Mouse (Mus musculus): ENCODE measurements at regions not wholly inside any gene's neighbourhood (a gene's known extent, or its start where the extent isn't known, plus 50 kb on each side); places are given as distances from the start of the nearest gene placed in this dataset.

- DNase-seq, result peak; percentile 9
Observed at GRCm38 (mm10) chr19:50087277-50087676, 591.2 kb downstream of the Sorcs1 start.

- DNase-seq, result no peak
Observed at GRCm38 (mm10) chr19:50077427-50078040, 600.9 kb downstream of the Sorcs1 start.

- DNase-seq, result peak; percentile 37
Observed at GRCm38 (mm10) chr19:50060448-50060847, 618.0 kb downstream of the Sorcs1 start.

GRCm38 (mm10) chr19:50052910-50053309 lies 625.5 kb downstream of the Sorcs1 start:
- DNase-seq, result no peak

- DNase-seq, result no peak
Observed at GRCm38 (mm10) chr19:50045761-50046160, 632.7 kb downstream of the Sorcs1 start.

- no peak for DNase-seq
Observed at GRCm38 (mm10) chr19:50013659-50014058, 664.8 kb downstream of the Sorcs1 start.

- DNase-seq, result peak; percentile 35
Observed at GRCm38 (mm10) chr19:50005248-50005647, 673.2 kb downstream of the Sorcs1 start.

- no peak for DNase-seq
Observed at GRCm38 (mm10) chr19:49985826-49986225, 692.6 kb downstream of the Sorcs1 start.

GRCm38 (mm10) chr19:49966284-49966841 lies 712.1 kb downstream of the Sorcs1 start:
- DNase-seq, result peak; percentile 94

- DNase-seq, result peak; percentile 10
Observed at GRCm38 (mm10) chr19:49964679-49965078, 713.8 kb downstream of the Sorcs1 start.

- no peak for DNase-seq
Observed at GRCm38 (mm10) chr19:49958517-49958916, 719.9 kb downstream of the Sorcs1 start.

- DNase-seq, result no peak
Observed at GRCm38 (mm10) chr19:49931202-49931601, 747.2 kb downstream of the Sorcs1 start.

- no peak for DNase-seq
Observed at GRCm38 (mm10) chr19:49911738-49912137, 766.7 kb downstream of the Sorcs1 start.

- DNase-seq, result no peak
Observed at GRCm38 (mm10) chr19:49880241-49880640, 798.2 kb downstream of the Sorcs1 start.

GRCm38 (mm10) chr19:49860761-49861160 lies 817.7 kb downstream of the Sorcs1 start:
- peak; percentile 20 for DNase-seq

GRCm38 (mm10) chr19:49855481-49856035 lies 822.9 kb downstream of the Sorcs1 start:
- DNase-seq, result peak; percentile 87

- no peak for DNase-seq
Observed at GRCm38 (mm10) chr19:49841984-49842383, 836.5 kb downstream of the Sorcs1 start.

GRCm38 (mm10) chr19:49839153-49839911 lies 839.1 kb downstream of the Sorcs1 start:
- DNase-seq, result peak; percentile 77

- DNase-seq, result peak; percentile 26
Observed at GRCm38 (mm10) chr19:49830918-49831317, 847.5 kb downstream of the Sorcs1 start.

- DNase-seq, result peak; percentile 49
Observed at GRCm38 (mm10) chr19:49805636-49806397, 872.6 kb downstream of the Sorcs1 start.
